Mouse (Mus musculus) midbrain, embryonic 15.5 days (tissue): ENCODE measurements around the gene Rnf180. TPM values are rescaled to one million over a fixed set of nuclear protein-coding genes. Genes with fewer than 3 reads are reported as not detected.
"Not testable (repeated sequence)": the region's sequence is repeated elsewhere in the genome, so short reads cannot be mapped to it uniquely, and the experiment has no call there.

Experiments
- ATAC-seq: fragments of 200-750 bp; cut with Nextera tagmentation; replicated peaks from 2 replicates; pipeline ENCODE4 v1.8.0; 2017; ENCODE audit warnings: moderate TSS enrichment
- H3K27ac ChIP-seq: fragments of 300-500 bp; sonication (generic); 2 replicates; pipeline ENCODE4 v1.5.1; 2015; ENCODE audit warnings: mild to moderate bottlenecking, inconsistent platforms
- H3K27me3 ChIP-seq: fragments of 300-500 bp; sonication (generic); replicated peaks from 2 replicates; pipeline ENCODE4 v1.6.1; 2015; ENCODE audit warnings: inconsistent platforms
- H3K36me3 ChIP-seq: fragments of 300-500 bp; sonication (generic); replicated peaks from 2 replicates; pipeline ENCODE4 v1.6.1; 2015; ENCODE audit warnings: inconsistent platforms
- H3K4me1 ChIP-seq: fragments of 300-500 bp; sonication (generic); 2 replicates; pipeline ENCODE4 v1.6.1; 2015; ENCODE audit warnings: inconsistent platforms
- H3K4me2 ChIP-seq: fragments of 300-500 bp; sonication (generic); 2 replicates; pipeline ENCODE4 v1.6.1; 2015; ENCODE audit warnings: inconsistent platforms, mild to moderate bottlenecking, moderate library complexity
- H3K4me3 ChIP-seq: fragments of 300-500 bp; sonication (generic); 2 replicates; pipeline ENCODE4 v1.5.1; 2015; ENCODE audit warnings: mild to moderate bottlenecking, inconsistent platforms
- H3K9ac ChIP-seq: fragments of 300-500 bp; sonication (generic); 2 replicates; pipeline ENCODE4 v1.6.1; 2015; ENCODE audit warnings: mild to moderate bottlenecking, inconsistent platforms
- H3K9me3 ChIP-seq: fragments of 300-500 bp; sonication (generic); 2 replicates; pipeline ENCODE4 v1.6.1; 2016; ENCODE audit warnings: inconsistent platforms
- WGBS: fragments of 180-500 bp; shearing (Covaris S2); methylation state at CpG from one replicate; pipeline ENCODE4 v1.1.7; 2015; ENCODE audit warnings: mixed read lengths; 5-methylcytosine and 5-hydroxymethylcytosine counted together
- polyA plus RNA-seq: library from polyadenylated mRNA; unstranded; fragments of >200 nt; fragmentation: Nextera tagmentation; extraction: Ambion mirVana; gene quantifications from 2 replicates; pipeline ENCODE4 v1.2.1, GENCODE M21; 2015

The Rnf180 gene
- 34.3 and 35.6 TPM in 2 replicates for polyA plus RNA-seq

DNA sequence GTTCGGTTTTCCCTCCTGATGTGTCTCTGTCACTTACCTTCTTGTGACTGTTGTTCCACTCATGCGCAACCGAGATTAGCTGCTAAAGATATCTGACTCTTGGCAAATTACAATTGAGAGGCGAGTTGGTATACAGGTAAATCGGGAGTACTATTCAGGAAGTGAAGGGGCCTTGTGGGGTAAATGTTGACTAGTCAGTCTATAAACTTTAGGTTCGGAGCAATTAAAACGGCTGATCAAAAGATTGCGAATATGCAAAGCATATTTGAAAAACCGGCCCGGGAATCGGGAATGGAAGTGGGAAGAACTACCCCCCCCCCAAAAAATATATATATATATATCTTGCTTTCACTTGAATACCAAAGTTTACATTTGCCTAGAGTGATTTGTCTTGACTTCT is at the start of gene Rnf180:
Gene Rnf180 (minus strand): TSS at position 101 of the 400 bp plus-strand sequence.
- H3K27ac ChIP-seq, result peak within 1 kb of the TSS; percentile 81
- no peaks in the 10 kb centered on the region for H3K27me3 ChIP-seq
- no peaks in the 10 kb centered on the region for H3K9me3 ChIP-seq
- peaks cover 27% of the 10 kb centered on the region for H3K4me1 ChIP-seq
- H3K4me2 ChIP-seq, result peak within 1 kb of the TSS; percentile 79
- peak within 1 kb of the TSS; percentile 76 for H3K9ac ChIP-seq
- no peak for ATAC-seq
- 51% methylated on average over 11 of the region's 11 CpGs for WGBS
- H3K36me3 ChIP-seq, result no peaks in the 10 kb centered on the region
- H3K4me3 ChIP-seq, result peak within 1 kb of the TSS; percentile 80

DNA sequence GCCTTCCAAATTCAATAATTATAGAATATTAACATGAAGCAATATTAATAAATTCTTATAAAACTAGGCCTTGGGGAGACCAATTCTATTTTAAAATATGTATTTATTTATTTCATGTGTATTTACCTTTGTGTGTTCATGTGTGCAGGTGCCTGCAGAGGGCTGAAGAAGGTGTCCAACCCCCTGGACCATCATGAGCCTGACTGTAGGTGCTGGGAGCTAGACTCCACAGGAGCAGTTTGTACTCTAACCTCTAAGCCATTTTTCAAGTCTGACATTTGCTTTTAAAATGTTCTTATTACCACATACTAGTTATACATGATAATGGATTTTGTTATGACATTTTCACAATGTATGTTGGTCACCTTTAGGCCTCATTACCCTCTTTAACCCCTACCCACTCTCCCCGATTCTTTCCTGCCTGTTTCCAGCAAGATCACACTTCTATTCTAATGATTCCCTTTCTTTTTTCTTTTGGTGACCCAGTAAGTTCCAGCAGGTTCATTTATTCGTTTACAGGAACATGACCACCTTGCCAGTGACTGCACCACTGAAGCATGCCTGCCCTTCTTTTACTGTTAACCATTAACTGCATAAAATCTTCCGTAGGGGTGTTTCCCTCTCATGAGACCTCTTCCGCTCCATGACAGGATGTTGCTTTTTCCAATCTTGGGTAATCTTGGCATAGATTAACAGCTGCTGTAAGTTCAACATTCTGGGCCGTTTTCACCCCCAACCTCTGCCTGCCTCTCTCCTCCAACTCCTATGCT is 36.8 kb upstream of the Rnf180 start:
- Histone ChIP-seq H3K9ac (no peak overlapping the region), H3K9me3 (no peaks in the 10 kb centered on the region), H3K36me3 (no peaks in the 10 kb centered on the region), H3K4me1 (no peaks in the 10 kb centered on the region), H3K27ac (no peak overlapping the region), H3K4me3 (no peak overlapping the region), H3K4me2 (no peak overlapping the region), H3K27me3 (no peaks in the 10 kb centered on the region)
- ATAC-seq, result no peak
- 82% methylated on average over 5 of the region's 5 CpGs for WGBS

DNA sequence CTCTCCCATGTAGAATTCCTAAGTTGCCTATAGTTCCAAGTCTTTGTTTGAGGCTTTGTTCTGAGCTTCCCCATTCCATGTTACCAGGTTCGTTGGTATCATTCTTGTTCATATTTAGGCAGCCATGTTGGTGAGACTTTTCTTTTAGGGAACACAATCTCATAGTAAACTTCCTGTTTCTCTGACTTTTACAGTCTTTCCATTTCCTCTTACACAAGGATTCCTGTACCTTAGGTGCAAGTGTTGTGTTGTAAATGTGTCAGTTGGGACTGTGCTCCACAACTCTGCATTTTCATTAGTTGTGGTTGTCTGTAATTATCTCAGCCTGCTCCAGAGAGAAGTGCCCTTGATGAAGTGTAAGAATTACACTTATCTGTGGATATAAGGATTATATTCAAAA is 32.3 kb upstream of the Rnf180 start:
- Histone ChIP-seq H3K4me2 (no peak overlapping the region), H3K4me1 (no peaks in the 10 kb centered on the region), H3K27ac (no peak overlapping the region), H3K9ac (no peak overlapping the region), H3K36me3 (no peaks in the 10 kb centered on the region), H3K4me3 (no peak overlapping the region), H3K9me3 (no peaks in the 10 kb centered on the region), H3K27me3 (no peaks in the 10 kb centered on the region)
- ATAC-seq, result no peak
- WGBS, result 64% methylated on average over 1 of the region's 1 CpGs

DNA sequence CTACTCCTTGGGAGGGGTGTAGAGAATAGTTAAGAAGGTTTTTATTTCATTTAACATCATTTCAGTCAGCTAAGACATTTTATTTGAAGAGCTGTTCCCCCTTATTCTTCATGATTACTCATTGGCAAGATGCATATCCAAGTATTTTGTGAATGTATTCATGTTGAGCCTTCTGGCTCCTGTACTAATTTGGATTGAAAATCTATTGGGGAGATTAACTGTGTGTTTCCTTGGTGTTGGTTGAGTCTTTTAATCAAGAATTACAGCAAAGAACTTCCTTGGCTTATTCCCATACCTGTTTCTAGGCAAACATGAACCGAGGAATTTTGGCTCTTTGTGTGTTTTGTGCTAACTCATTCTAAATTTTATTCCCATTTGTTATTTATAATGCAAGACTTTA is 22.3 kb upstream of the Rnf180 start:
- Histone ChIP-seq H3K27me3 (no peaks in the 10 kb centered on the region), H3K27ac (no peak overlapping the region), H3K9ac (no peak overlapping the region), H3K9me3 (no peaks in the 10 kb centered on the region), H3K4me2 (no peak overlapping the region), H3K4me3 (no peak overlapping the region), H3K4me1 (no peaks in the 10 kb centered on the region), H3K36me3 (no peaks in the 10 kb centered on the region)
- WGBS, result 73% methylated on average over 1 of the region's 1 CpGs
- ATAC-seq, result no peak

DNA sequence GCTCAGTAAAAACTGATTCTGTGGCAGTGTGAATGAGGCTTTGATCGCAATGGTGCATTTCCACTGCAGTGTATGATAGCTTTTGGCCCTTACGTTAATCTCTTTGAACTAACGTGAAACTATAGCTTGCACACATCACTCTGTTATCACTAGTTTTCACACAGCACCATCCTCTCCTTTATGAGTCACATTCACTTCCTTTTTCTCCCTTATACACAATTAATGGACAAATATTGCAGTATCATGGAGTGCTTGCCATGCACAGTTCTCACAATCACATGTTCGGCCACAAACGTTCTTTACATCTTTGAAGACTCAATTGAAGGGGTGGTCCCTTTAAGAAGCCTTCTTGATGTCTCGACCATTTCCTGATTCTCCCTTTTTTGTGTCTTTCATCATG is 21.4 kb upstream of the Rnf180 start:
- no peaks in the 10 kb centered on the region for H3K36me3 ChIP-seq
- H3K4me1 ChIP-seq, result no peaks in the 10 kb centered on the region
- H3K4me3 ChIP-seq, result no peak overlapping the region
- H3K27ac ChIP-seq, result no peak overlapping the region
- no peak overlapping the region for H3K9ac ChIP-seq
- no peak for ATAC-seq
- no peaks in the 10 kb centered on the region for H3K27me3 ChIP-seq
- no peaks in the 10 kb centered on the region for H3K9me3 ChIP-seq
- 86% methylated on average over 6 of the region's 6 CpGs for WGBS
- H3K4me2 ChIP-seq, result no peak overlapping the region

DNA sequence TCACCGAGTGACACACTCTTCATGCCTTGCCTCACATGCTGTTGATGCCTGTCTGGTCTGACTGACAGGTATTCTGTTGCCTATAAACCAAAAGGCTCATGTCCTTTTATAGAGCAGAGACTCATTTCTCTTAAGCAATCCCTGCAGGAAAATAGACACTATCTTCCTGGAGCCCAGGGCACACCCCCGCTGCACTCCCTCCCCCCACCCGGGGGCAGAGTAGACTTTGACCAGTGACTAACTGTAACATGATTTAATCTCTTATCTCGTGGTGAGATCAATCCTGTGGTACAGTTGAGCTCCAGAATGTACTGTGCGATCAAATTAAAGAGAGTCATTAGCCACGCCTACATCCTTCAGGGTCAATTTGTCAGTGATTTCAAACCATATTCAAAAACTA is 18.1 kb upstream of the Rnf180 start:
- ATAC-seq, result no peak
- H3K9ac ChIP-seq, result no peak overlapping the region
- 85% methylated on average over 6 of the region's 6 CpGs for WGBS

DNA sequence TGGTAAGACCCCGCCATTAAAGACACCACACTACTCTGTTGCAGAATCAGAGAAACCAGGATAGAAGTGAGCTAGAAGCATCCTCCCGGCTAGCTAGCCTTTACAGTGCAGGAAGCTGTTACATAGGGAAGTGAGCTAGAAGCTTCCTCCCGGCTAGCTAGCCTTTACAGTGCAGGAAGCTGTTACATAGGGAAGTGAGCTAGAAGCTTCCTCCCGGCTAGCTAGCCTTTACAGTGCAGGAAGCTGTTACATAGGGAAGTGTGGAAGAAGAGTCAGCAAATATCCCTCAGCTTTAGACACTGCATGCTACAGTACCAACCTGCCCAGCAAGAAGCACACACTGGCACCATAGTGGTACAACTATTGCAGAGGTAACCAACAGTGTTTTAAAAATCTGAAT is 15.9 kb upstream of the Rnf180 start:
- not testable (repeated sequence) for H3K9ac ChIP-seq, H3K4me3 ChIP-seq, H3K27me3 ChIP-seq, ATAC-seq, H3K36me3 ChIP-seq, H3K9me3 ChIP-seq, H3K4me2 ChIP-seq, H3K4me1 ChIP-seq, H3K27ac ChIP-seq
- WGBS, result 81% methylated on average over 4 of the region's 4 CpGs

More for the DNA sequence above, 18.1 kb upstream of the Rnf180 start:
- Histone ChIP-seq H3K4me2 (no peak overlapping the region), H3K36me3 (no peaks in the 10 kb centered on the region), H3K27me3 (no peaks in the 10 kb centered on the region), H3K4me1 (no peaks in the 10 kb centered on the region), H3K27ac (no peak overlapping the region), H3K9me3 (no peaks in the 10 kb centered on the region), H3K4me3 (no peak overlapping the region)

DNA sequence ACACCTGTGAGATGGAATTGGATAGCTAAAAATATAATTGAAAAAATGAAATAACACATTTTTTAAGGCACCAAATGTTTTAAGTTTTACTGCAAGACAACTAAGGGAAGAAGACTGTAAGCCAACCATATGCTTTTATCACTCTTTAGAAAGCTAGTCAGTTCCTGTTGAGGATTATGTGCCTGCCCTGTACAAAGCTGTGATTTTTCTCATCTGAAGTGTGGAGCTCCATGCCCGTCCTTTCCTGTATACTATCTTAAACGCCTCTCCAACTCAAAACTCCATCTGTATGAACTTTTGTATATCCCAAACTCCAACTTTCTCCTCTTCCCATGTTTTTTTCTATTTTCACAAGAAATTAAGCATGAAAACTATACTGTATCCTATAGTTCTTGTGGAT is 10.9 kb upstream of the Rnf180 start:
- 88% methylated on average over 2 of the region's 2 CpGs for WGBS
- no peak overlapping the region for H3K4me2 ChIP-seq

DNA sequence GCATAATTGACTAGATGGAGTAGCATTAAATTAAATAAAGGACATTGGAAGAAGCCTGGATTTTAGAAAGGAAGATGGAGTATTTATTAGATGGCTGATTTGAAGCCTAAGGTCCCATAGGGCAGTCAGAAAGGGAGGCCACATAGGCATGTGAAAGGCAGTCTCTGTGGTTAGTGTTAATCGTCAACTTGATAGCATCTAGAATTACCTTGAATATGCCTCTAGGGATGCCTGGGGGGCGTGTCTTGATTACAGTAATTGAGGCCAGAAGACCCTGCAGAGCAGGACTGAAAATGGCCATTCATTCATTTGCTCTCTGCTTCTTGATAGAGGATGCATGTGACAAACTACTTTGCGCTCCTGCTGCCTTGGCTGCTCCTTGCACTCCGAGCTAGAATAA is 9.4 kb upstream of the Rnf180 start:
- H3K9me3 ChIP-seq, result no peaks in the 10 kb centered on the region
- no peak overlapping the region for H3K4me3 ChIP-seq
- H3K9ac ChIP-seq, result no peak overlapping the region
- no peak for ATAC-seq
- H3K4me1 ChIP-seq, result no peaks in the 10 kb centered on the region
- H3K36me3 ChIP-seq, result no peaks in the 10 kb centered on the region
- H3K27ac ChIP-seq, result no peak overlapping the region
- WGBS, result 67% methylated on average over 4 of the region's 4 CpGs
- no peaks in the 10 kb centered on the region for H3K27me3 ChIP-seq
- no peak overlapping the region for H3K4me2 ChIP-seq

More for the DNA sequence above, 10.9 kb upstream of the Rnf180 start:
- Histone ChIP-seq H3K27me3 (no peaks in the 10 kb centered on the region), H3K4me3 (no peak overlapping the region), H3K9ac (no peak overlapping the region), H3K27ac (no peak overlapping the region), H3K36me3 (no peaks in the 10 kb centered on the region), H3K9me3 (no peaks in the 10 kb centered on the region), H3K4me1 (no peaks in the 10 kb centered on the region)
- no peak for ATAC-seq

DNA sequence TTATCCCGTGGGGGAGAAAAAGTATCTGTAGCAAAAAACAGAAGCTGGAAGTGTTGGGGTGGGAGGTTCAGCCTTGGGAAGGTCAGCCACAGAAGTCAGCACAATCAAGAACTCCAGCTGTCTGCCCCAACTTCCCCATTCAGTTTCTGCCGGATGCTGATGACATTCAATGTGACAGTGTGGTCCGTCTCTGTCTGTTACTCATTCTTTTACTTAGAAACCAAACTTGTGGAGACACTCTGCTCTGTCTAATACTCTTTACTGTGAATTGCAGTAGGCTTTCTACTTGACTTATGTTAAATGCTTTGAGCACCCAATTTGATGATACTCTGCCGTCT is 5.4 kb upstream of the Rnf180 start:
- Histone ChIP-seq H3K36me3 (no peaks in the 10 kb centered on the region), H3K9me3 (no peaks in the 10 kb centered on the region), H3K27me3 (no peaks in the 10 kb centered on the region), H3K4me3 (no peak overlapping the region), H3K9ac (no peak overlapping the region), H3K4me1 (no peaks in the 10 kb centered on the region), H3K27ac (no peak overlapping the region), H3K4me2 (no peak overlapping the region)
- no peak for ATAC-seq
- WGBS, result 87% methylated on average over 4 of the region's 4 CpGs

DNA sequence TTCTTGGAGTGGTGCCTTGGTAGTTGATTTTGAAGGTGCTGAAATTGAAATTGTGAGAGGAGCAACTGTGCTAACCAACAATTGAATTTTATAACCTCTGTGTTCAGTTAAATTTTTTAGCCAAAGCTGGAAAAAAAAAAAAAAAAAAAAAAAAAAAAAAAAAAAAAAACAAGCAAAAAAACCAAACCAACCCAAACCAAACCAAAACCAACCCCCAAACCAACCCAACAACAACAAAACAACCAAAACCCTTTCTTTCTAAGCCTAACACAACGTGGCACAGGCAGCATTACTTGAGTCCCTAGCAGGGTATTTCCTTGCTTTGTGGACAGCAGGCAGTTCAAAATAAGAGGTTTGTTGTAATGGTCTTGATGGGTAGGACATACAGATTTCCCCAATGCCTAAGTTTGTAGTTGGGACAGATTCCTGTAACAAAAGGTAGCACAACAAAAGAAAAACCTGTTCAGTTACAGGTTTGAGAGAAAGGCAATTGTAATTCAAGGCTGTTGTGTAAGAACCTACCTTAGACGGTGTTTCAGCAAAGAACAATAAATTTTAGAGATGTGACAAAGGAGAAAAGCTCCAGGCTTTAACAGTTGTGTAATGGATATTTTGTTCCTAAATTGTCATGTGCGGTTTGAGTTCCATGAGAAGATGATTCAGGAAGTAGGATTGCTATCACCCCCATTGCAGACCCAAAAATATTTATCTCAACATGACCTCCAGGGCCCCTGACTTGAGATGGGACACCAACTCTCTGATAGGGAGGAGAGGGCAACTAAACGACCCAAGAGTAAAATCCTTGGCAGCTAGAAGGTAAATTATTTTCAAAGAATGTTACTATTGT is 4.8 kb upstream of the Rnf180 start:
- ATAC-seq, result no peak
- Histone ChIP-seq H3K9me3 (no peaks in the 10 kb centered on the region), H3K9ac (no peak overlapping the region), H3K4me2 (no peak overlapping the region), H3K4me3 (no peak overlapping the region), H3K4me1 (peaks cover 4% of the 10 kb centered on the region; the same call in 1 of the 2 replicates), H3K27me3 (no peaks in the 10 kb centered on the region), H3K27ac (no peak overlapping the region), H3K36me3 (no peaks in the 10 kb centered on the region)
- WGBS, result 71% methylated on average over 4 of the region's 4 CpGs

DNA sequence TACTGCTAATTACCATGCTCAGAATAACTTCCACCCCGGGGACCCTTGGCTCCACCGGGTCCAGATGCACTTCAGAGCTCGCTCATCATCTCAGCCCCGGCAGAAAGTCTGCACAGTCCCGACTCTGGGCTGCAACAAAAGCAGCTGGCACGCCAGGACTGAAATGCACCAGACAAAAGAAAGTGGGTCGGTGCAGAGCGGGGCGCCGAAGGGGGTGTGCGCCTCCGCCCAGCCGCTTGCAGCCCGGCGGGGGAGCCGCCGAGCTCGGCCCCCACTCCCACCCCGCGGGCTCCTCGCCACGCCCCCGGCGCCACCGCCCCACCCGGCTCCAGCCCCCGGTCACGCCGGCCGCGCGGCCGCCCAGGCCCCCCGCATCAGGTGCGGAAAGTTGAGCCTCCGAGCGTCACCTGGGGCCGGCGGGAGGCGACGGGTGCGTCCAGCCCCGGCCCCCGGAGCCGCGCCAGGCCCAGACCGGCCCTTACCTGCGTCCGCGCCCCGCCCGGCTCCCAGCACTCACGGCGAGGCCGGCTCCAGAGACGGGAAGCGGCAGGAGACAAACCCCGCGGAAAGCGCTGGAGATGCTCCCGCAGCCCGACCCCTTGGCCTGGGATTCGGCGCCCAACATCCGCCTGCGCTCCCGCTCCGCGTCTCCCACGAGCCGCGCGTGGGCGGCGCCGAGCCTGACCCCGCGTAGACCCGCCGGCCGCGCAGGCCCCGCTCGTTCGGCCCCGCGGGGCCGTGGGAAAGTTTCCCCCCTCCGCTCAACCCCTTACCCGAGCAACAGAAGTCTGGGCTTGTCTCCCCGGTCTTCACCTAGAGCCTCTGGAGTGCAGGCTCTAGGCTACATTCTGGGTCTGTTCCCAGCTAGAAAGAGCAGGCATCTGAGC is 591 bp downstream of the Rnf180 start:
- peak; percentile 92 for ATAC-seq
- Histone ChIP-seq H3K4me2 (peak overlapping the region; percentile 79), H3K4me3 (peak overlapping the region; percentile 80), H3K27me3 (no peaks in the 10 kb centered on the region), H3K9me3 (no peaks in the 10 kb centered on the region), H3K36me3 (no peaks in the 10 kb centered on the region), H3K4me1 (peaks cover 27% of the 10 kb centered on the region), H3K27ac (peak overlapping the region; percentile 81), H3K9ac (peak overlapping the region; percentile 76)
- under 1% methylated on average over 89 of the region's 91 CpGs for WGBS
